Mouse (Mus musculus) hindbrain, embryonic 13.5 days (tissue): Measurements from ENCODE around the gene Wdr63. TPM values are rescaled to one million over a fixed set of nuclear protein-coding genes. Genes with fewer than 3 reads are reported as not detected.
A peak's percentile ranks its signal among the peaks of the same experiment; 100 is the strongest.

Experiments
- ATAC-seq: fragments of 200-750 bp; cut with Nextera tagmentation; 2 replicates; pipeline ENCODE4 v1.8.0; 2017; ENCODE audit warnings: moderate TSS enrichment; ENCODE audit not compliant: low FRiP score
- H3K27ac ChIP-seq: fragments of 300-500 bp; sonication (generic); 2 replicates; pipeline ENCODE4 v1.5.1; 2015; ENCODE audit warnings: inconsistent platforms, mild to moderate bottlenecking, moderate library complexity
- H3K27me3 ChIP-seq: fragments of 300-500 bp; sonication (generic); 2 replicates; pipeline ENCODE4 v1.6.1; 2015; ENCODE audit warnings: mild to moderate bottlenecking, inconsistent platforms
- H3K36me3 ChIP-seq: fragments of 300-500 bp; sonication (generic); 2 replicates; pipeline ENCODE4 v1.6.1; 2015; ENCODE audit warnings: mild to moderate bottlenecking, inconsistent platforms
- H3K4me1 ChIP-seq: fragments of 300-500 bp; sonication (generic); replicated peaks from 2 replicates; pipeline ENCODE4 v1.6.1; 2015; ENCODE audit warnings: inconsistent platforms
- H3K4me2 ChIP-seq: fragments of 300-500 bp; sonication (generic); 2 replicates; pipeline ENCODE4 v1.6.1; 2015; ENCODE audit warnings: inconsistent platforms, mild to moderate bottlenecking, moderate library complexity
- H3K4me3 ChIP-seq: fragments of 300-500 bp; sonication (generic); 2 replicates; pipeline ENCODE4 v1.5.1; 2015; ENCODE audit warnings: mild to moderate bottlenecking, inconsistent platforms
- H3K9ac ChIP-seq: fragments of 300-500 bp; sonication (generic); 2 replicates; pipeline ENCODE4 v1.6.1; 2015; ENCODE audit warnings: mild to moderate bottlenecking, inconsistent platforms
- H3K9me3 ChIP-seq: fragments of 300-500 bp; sonication (generic); 2 replicates; pipeline ENCODE4 v1.6.1; 2016; ENCODE audit warnings: inconsistent platforms
- WGBS: fragments of 180-500 bp; shearing (Covaris S2); methylation state at CpG from one replicate; pipeline ENCODE4 v1.1.7; 2015; 5-methylcytosine and 5-hydroxymethylcytosine counted together
- polyA plus RNA-seq: library from polyadenylated mRNA; unstranded; fragments of >200 nt; fragmentation: Nextera tagmentation; extraction: Ambion mirVana; gene quantifications from 2 replicates; pipeline ENCODE4 v1.2.1, GENCODE M21; 2015

Gene Wdr63
- polyA plus RNA-seq, 1 experiment from 2014 or later, result 2.0 TPM

DNA sequence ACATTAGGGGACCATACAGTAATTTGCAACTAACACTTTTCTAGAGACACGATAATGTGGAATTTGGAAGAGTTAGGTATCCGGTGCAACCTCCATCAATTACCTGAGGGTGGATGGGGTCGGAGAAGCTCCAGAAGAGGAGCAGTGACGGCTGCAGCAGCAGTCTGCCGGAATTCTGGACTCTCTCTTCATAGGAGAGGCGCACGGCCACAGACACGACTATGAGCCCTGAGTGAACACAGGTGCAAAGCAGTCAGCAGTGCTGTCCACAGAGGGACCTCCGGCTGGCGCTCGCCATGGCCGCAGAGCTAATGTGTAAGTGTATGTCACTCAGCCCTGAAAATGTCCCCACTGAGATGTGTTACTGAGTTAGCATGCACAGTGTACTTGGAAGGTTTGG lies 27.7 kb downstream of the Wdr63 start:
- 93% methylated on average over 12 of the region's 12 CpGs for WGBS
- Histone ChIP-seq H3K27me3 (no peaks in the 10 kb centered on the region), H3K9ac (no peak overlapping the region), H3K4me3 (no peak overlapping the region), H3K4me1 (no peaks in the 10 kb centered on the region), H3K4me2 (no peak overlapping the region), H3K36me3 (no peaks in the 10 kb centered on the region), H3K9me3 (no peaks in the 10 kb centered on the region), H3K27ac (no peak overlapping the region)
- no peak for ATAC-seq

- no peaks in the 10 kb centered on the region for H3K36me3 ChIP-seq
- no peak overlapping the region for H3K4me3 ChIP-seq
- no peaks in the 10 kb centered on the region for H3K9me3 ChIP-seq
- H3K4me2 ChIP-seq, result no peak overlapping the region
- no peak; the same call in 1 of the 2 replicates for ATAC-seq
- no peak overlapping the region for H3K9ac ChIP-seq
- 77% methylated on average over 7 of the region's 7 CpGs for whole genome bisulfite sequencing
- no peaks in the 10 kb centered on the region for H3K27me3 ChIP-seq
- H3K27ac ChIP-seq, result no peak overlapping the region
- no peaks in the 10 kb centered on the region for H3K4me1 ChIP-seq
Measured at GRCm38 (mm10) chr3:146072780-146073179, 35.1 kb downstream of the Wdr63 start.

DNA sequence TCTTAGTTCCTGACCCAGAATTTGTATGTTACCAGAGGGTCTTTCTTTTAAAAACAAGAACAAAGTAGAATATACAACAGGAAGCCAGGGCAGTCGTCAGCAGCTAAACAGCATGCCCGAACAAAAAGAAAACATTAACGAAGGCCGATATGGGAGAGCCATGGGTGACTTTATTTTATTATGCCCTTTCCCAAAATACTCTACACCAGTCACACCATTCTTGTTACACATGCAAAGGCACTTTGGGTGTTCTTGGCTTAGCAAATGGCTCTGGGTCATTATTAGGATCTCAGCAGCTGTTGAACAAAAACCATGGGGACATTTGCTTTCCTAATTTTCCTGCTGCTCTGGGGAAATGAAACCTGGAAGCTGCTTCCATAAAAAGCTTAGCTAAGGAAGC lies 38.7 kb downstream of the Wdr63 start:
- no peak overlapping the region for H3K9ac ChIP-seq
- H3K4me2 ChIP-seq, result no peak overlapping the region
- no peaks in the 10 kb centered on the region for H3K36me3 ChIP-seq
- no peak for ATAC-seq
- H3K27me3 ChIP-seq, result no peaks in the 10 kb centered on the region
- H3K27ac ChIP-seq, result no peak overlapping the region
- H3K4me3 ChIP-seq, result no peak overlapping the region
- no peaks in the 10 kb centered on the region for H3K4me1 ChIP-seq
- WGBS, result 85% methylated on average over 4 of the region's 4 CpGs
- H3K9me3 ChIP-seq, result no peaks in the 10 kb centered on the region

DNA sequence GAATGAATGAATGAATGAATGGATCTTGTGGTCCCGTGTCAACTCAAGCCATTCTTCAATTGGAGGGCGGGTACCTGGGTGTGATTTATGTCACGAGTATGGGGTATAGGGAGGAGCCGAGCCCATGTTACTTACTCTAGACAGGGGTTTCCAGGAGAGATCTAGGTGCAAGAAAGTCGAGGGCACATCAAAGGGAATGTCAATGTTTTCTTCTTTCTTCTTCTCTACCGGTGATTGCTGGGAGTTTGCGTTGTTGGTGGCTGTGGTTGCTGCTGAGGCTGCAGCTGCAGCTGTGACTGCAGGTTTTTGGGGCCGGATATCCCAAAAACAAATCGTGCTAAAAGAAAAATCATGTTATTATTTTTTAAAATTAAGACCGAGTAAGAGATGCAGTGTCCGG lies 44.8 kb downstream of the Wdr63 start:
- no peaks in the 10 kb centered on the region for H3K36me3 ChIP-seq
- 88% methylated on average over 11 of the region's 11 CpGs for WGBS

GRCm38 (mm10) chr3:146059356-146059926 lies 48.5 kb downstream of the Wdr63 start:
- no peak for ATAC-seq

More for the DNA sequence above, 44.8 kb downstream of the Wdr63 start:
- H3K27me3 ChIP-seq, result no peaks in the 10 kb centered on the region
- no peak for ATAC-seq
- no peak overlapping the region for H3K4me3 ChIP-seq
- no peaks in the 10 kb centered on the region for H3K9me3 ChIP-seq
- no peak overlapping the region for H3K4me2 ChIP-seq
- H3K4me1 ChIP-seq, result no peaks in the 10 kb centered on the region
- no peak overlapping the region for H3K9ac ChIP-seq
- H3K27ac ChIP-seq, result no peak overlapping the region

DNA sequence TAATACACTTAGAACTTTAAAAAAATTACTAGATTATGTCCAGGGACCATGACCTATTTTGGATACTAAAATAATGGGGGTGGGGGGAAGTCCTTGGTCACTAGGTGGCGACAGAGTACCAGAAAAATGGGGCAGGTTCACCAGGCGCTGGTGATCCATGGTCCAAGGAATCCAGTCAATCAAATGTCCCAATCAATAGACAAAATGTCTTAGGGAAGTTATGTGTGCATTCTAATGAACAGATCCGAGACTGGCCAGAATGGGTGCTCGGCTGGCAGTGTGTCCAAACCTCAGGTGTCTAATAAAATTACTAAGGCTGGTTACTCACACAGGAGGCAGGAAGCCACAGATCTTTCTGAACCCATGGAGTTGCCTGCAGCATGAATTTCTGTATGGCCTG lies 49.7 kb downstream of the Wdr63 start:
- 0 out of 2 replicates have a peak, but pooled peaks have one; percentile 63 for ATAC-seq
- Histone ChIP-seq H3K4me1 (peaks cover under 1% of the 10 kb centered on the region; the same call in 1 of the 2 replicates), H3K9me3 (no peaks in the 10 kb centered on the region), H3K27me3 (no peaks in the 10 kb centered on the region), H3K36me3 (no peaks in the 10 kb centered on the region), H3K27ac (no peak overlapping the region), H3K4me2 (no peak overlapping the region), H3K4me3 (no peak overlapping the region), H3K9ac (no peak overlapping the region)
- WGBS, result 11% methylated on average over 4 of the region's 4 CpGs

More at GRCm38 (mm10) chr3:146059356-146059926, 48.5 kb downstream of the Wdr63 start:
- Histone ChIP-seq H3K4me1 (no peaks in the 10 kb centered on the region), H3K27ac (no peak overlapping the region), H3K36me3 (no peaks in the 10 kb centered on the region), H3K4me3 (no peak overlapping the region), H3K4me2 (no peak overlapping the region), H3K9ac (no peak overlapping the region), H3K27me3 (no peaks in the 10 kb centered on the region), H3K9me3 (no peaks in the 10 kb centered on the region)
- WGBS, result 84% methylated on average over 15 of the region's 15 CpGs

GRCm38 (mm10) chr3:146057131-146057530 lies 50.8 kb downstream of the Wdr63 start:
- no peak for ATAC-seq
- 84% methylated on average over 7 of the region's 7 CpGs for WGBS

DNA sequence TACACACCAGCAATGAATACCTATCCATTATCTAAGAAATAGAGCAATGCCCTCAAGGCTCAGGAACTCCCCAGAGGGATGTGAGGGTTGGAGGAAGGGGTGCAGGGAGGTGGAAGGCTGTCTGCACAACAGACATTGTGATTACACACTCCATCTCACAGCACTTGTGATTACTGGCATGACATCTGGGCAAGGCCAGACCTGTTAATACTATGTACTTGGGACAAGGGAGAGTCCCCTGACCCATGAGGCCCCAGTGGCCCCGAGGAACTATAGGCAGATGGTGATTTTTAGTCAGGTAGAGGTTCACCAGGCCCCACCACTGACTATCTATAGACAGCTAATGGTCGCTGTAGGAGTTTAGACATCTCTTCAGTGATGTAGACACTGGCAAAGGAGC lies 54.1 kb downstream of the Wdr63 start:
- WGBS, result 83% methylated on average over 2 of the region's 2 CpGs
- no peak overlapping the region for H3K4me3 ChIP-seq
- no peaks in the 10 kb centered on the region for H3K9me3 ChIP-seq
- H3K4me2 ChIP-seq, result no peak overlapping the region
- peaks cover 2% of the 10 kb centered on the region; the same call in 1 of the 2 replicates for H3K27me3 ChIP-seq
- ATAC-seq, result no peak
- no peak overlapping the region for H3K27ac ChIP-seq
- H3K9ac ChIP-seq, result no peak overlapping the region
- peaks cover 23% of the 10 kb centered on the region for H3K4me1 ChIP-seq
- no peaks in the 10 kb centered on the region for H3K36me3 ChIP-seq

More at GRCm38 (mm10) chr3:146057131-146057530, 50.8 kb downstream of the Wdr63 start:
- H3K4me3 ChIP-seq, result no peak overlapping the region
- H3K36me3 ChIP-seq, result no peaks in the 10 kb centered on the region
- H3K27me3 ChIP-seq, result no peaks in the 10 kb centered on the region
- no peak overlapping the region for H3K9ac ChIP-seq
- H3K4me2 ChIP-seq, result no peak overlapping the region
- H3K27ac ChIP-seq, result no peak overlapping the region
- no peaks in the 10 kb centered on the region for H3K9me3 ChIP-seq
- H3K4me1 ChIP-seq, result peaks cover 8% of the 10 kb centered on the region; the same call in 1 of the 2 replicates

- H3K9ac ChIP-seq, result no peak overlapping the region
- peaks cover 7% of the 10 kb centered on the region; the same call in 1 of the 2 replicates for H3K27me3 ChIP-seq
- H3K9me3 ChIP-seq, result no peaks in the 10 kb centered on the region
- H3K4me3 ChIP-seq, result no peak overlapping the region
- no peak for ATAC-seq
- WGBS, result 71% methylated on average over 6 of the region's 6 CpGs
- H3K27ac ChIP-seq, result no peak overlapping the region
- H3K36me3 ChIP-seq, result no peaks in the 10 kb centered on the region
- peaks cover 23% of the 10 kb centered on the region for H3K4me1 ChIP-seq
- no peak overlapping the region for H3K4me2 ChIP-seq
Measured at GRCm38 (mm10) chr3:146053082-146053814, 54.7 kb downstream of the Wdr63 start.

DNA sequence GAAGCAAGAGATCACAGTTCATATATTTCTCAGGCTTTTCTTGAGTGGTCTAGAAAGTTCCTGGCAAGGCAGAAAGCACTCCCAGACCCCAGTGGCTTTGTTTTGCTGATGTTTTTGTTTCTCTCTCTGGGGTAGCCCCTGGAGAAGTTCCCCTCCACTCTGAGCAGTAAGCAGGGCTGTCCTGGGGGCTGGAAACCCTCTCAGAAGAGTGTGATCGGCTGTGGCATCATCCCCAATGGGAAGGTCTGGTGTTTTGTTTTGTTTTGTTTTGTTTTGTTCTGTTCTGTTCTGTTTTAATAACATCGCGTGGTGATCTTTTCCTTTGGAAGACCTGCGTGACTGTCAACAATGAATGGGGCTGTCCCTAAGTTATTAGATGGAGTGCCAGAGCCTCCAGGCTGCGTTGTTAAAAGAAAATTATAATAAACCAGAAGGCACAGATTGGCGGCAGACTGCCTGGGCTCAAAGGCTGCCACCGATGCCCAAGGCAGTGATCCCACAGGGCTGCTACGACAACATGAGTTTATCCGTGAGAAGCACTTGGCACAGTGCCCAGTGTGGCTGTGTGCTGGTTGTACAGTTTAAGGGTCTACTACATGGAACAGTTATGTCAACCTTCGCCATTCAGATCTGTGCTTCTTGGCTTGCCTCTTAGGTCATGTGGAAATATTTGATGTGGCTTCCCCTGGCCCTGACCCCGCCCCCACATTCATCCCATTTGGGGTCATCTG lies 56.5 kb downstream of the Wdr63 start:
- 0 out of 2 replicates have a peak overlapping the region, but pooled peaks have one; percentile 13 for H3K4me2 ChIP-seq
- H3K4me3 ChIP-seq, result no peak overlapping the region
- H3K27ac ChIP-seq, result peak overlapping the region; percentile 32; the same call in 1 of the 2 replicates
- no peaks in the 10 kb centered on the region for H3K9me3 ChIP-seq
- ATAC-seq, result peak; percentile 89
- H3K36me3 ChIP-seq, result no peaks in the 10 kb centered on the region
- peaks cover 27% of the 10 kb centered on the region for H3K4me1 ChIP-seq
- WGBS, result 29% methylated on average over 11 of the region's 11 CpGs
- no peak overlapping the region for H3K9ac ChIP-seq
- peaks cover 12% of the 10 kb centered on the region; the same call in 1 of the 2 replicates for H3K27me3 ChIP-seq

DNA sequence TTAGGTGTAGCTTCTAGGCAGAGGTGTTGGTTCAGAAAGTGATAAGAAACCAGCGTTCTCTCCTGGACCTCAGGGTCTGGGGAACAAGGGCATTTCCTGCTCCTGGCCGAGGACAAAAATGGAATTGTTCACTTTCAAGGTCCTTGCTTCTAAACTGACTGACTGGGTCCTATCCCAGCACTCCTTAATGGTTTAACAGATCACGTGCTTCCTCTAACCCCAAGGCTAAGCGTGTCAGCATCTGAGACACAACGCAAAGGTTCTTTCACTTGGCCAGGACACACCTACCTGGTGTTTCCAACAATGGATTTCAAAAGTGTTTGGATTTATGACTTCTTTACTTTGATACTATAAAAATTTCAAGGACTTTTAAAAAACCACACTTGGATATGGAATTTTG lies 58.0 kb downstream of the Wdr63 start:
- Histone ChIP-seq H3K4me3 (no peak overlapping the region), H3K36me3 (no peaks in the 10 kb centered on the region)
- whole genome bisulfite sequencing, result 89% methylated on average over 5 of the region's 5 CpGs

DNA sequence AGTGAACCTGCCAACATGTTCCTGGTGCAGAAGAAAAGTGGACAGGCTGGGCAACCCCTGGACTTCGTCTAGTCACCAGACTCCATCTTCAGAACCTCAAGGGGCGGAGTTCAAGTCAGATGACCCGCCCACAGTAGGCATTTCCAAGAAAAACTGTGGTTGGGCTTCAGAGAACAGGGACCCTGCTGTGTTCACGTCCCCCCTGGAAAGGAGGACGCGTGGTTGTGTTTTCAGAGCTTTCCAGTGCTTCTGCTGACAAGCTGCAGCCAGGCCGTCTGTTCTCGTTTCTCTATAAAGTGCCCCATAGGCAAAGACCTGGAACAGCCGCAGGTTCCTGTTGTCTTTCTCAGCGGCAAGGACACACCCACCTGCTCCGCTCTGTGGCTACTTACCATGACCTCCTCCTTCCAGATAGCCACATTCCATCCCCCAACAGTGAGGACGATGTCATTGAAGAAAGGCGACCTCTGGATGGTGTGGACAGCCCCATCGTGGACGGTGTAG lies 60.2 kb downstream of the Wdr63 start:
- H3K27ac ChIP-seq, result no peak overlapping the region
- H3K9ac ChIP-seq, result no peak overlapping the region
- H3K4me3 ChIP-seq, result no peak overlapping the region
- H3K27me3 ChIP-seq, result peaks cover 12% of the 10 kb centered on the region; the same call in 1 of the 2 replicates
- H3K36me3 ChIP-seq, result no peaks in the 10 kb centered on the region
- 27% methylated on average over 15 of the region's 15 CpGs for WGBS
- no peaks in the 10 kb centered on the region for H3K9me3 ChIP-seq
- peaks cover 21% of the 10 kb centered on the region for H3K4me1 ChIP-seq
- no peak for ATAC-seq
- H3K4me2 ChIP-seq, result 0 out of 2 replicates have a peak overlapping the region, but pooled peaks have one; percentile 4

More for the DNA sequence above, 58.0 kb downstream of the Wdr63 start:
- Histone ChIP-seq H3K9ac (no peak overlapping the region), H3K9me3 (no peaks in the 10 kb centered on the region), H3K27ac (no peak overlapping the region), H3K27me3 (peaks cover 12% of the 10 kb centered on the region; the same call in 1 of the 2 replicates), H3K4me1 (peaks cover 27% of the 10 kb centered on the region), H3K4me2 (no peak overlapping the region)
- ATAC-seq, result no peak
